Mouse (Mus musculus) telencephalon, adult 2 months (tissue): ENCODE results near the gene Serpinb9b.
"Not testable (repeated sequence)": the region's sequence is repeated elsewhere in the genome, so short reads cannot be mapped to it uniquely, and the experiment has no call there.

ENCODE experiments used
- DNase-seq: peaks from one replicate; pipeline ENCODE4 v3.0.0-alpha.2; 2011; ENCODE audit warnings: low read depth, low spot score

Gene Serpinb9b

DNA sequence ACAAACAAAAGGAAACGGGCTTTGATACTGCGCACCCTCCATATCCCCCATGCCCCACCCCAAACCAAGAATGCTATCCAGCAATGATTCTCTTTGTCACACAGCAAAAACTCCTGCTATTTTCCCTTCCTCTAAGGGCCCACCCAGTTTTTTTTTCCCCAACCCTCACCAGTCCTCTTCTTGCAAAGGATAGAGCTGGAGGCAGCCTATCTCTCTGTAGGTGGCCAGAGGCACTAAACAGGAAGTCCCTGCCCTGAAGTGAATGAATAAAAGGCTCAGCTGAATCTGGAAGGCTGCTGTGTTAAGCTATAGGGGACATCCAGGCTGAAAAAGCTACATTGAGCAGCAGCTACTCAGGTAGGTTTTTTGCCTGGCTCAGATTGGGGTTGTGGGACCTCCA lies at the start of gene Serpinb9b:
TSS of gene Serpinb9b (plus strand) at position 173 of the 400 bp plus-strand sequence.
- no peak for DNase-seq

DNA sequence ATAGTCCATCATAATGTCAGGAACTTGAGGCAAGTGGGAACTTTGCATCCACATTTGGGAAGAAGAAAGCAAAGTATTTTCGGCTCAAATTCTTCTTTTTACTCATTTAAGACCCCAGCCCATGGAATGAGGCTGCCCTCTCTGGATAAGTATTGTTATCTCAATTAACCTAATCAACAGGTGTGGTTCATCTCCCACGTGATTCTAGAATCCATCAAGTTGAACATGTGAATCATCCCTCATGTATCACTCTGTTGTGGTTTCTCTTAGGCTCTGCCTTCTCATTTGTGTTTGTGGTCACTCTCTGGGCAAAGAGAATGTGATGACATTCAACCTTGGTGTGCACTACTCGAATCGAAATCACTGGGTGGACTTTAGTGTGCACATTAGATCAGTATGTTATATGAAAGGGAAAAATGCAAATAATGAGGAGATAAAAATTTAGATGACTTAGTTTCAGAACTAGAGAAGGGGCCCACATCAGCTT lies 44.6 kb upstream of the Serpinb9b start:
- no peak for DNase-seq

DNA sequence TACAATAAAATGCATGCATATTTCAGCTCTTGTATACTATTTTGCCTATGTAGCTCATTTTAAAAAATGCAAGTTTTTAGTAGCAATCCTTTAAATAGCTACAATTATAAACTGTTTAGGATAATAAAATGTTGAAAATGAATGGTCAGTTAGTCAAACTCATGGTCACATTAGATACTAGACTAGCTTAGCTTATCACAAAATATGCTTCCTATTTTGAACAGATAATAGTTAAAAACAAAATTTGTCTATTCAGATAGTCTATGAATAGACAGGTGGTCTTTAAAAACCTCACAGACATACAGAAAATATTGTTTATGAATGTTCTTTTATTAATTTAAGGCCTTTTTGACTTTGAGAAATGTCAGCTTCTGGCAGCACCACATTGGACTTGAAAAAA lies 41.0 kb upstream of the Serpinb9b start:
- no peak for DNase-seq

DNA sequence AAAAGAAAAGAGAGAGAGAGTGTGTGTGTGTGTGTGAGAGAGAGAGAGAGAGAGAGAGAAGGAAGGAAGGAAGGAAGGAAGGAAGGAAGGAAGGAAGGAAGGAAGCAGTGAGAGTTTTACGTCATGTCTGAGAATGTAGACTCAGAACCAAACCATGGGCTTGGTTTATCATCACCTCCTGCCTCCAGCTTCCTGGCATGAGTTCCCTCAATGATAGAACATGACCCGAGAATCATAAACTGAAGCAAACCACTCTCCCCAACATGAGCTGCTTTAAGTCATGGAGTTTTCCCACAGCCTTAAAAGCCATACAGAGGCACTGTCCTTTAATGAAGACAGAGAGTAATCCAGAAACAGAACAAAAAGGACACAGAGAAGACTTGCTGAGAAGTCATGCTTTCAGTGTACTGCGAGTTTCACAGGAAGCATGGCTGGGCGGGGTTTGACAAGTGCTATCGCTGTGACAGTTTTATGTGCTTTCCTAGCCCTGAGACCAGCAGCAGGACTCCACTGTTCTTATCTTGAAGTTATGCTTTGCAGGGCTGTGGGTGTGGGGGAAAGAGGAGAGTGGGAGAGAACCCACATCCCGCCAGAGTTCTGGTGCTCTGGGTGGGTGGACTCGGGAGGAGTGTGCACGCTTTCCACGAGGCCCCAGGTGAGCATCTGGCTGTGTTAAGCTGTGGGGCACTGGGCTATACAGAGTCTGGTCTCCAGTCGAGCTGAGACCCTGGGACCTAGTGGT lies 33.9 kb upstream of the Serpinb9b start:
- DNase-seq = no peak

DNA sequence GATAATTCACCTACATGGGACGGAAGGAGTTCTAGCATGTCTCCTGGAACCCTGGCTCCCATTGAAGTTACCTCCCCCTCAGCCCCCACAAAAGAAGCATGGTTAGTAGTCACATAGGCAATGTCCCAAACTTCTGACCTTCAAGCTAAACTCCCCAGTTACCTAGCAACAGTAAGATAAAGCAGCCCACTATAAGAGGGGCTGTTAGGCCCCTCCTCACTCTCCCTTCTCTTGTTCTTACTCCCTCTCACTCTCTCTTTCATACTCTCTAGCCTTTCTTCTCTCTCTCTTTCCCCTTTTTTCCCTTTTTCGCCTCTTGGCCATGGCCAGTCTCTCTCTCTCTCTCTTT lies 33.3 kb upstream of the Serpinb9b start:
- no peak for DNase-seq

DNA sequence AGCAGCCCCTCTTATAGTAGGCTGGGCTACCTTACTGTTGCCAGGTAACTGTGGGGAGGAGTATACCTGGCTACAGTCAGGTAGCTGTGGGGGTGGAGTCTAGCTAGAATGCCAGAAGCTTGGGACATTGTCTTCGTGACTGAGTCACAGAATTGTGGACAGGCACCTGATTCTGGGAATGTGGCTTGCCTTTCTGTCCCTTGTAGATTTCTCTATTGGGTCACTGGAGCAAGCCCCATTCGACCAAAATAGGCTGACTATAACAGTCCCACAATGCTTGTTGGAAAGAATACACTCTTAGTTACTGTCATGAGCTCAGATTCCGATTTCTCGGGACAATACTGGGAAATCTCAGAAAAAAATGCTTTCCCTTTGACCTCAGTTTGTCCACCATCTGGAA lies 32.2 kb upstream of the Serpinb9b start:
- no peak for DNase-seq

DNA sequence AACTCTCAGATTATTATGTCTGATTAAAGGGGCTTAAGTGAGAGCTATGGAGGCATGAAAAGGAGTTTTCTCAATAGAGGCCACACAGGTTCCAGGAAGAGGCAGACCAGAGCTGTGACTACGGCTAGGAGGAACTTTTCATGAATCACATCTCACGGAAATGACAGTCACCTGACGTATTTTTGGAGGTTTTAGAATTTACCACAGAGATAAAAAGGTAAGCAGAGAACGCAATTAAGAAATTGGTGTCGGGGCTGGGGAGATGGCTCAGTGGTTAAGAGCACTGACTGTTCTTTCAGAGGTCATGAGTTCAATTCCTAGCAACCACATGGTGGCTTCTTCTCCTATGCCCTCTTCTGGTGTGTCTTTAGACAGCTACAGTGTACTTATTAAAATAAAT lies 25.9 kb upstream of the Serpinb9b start:
- no peak for DNase-seq

DNA sequence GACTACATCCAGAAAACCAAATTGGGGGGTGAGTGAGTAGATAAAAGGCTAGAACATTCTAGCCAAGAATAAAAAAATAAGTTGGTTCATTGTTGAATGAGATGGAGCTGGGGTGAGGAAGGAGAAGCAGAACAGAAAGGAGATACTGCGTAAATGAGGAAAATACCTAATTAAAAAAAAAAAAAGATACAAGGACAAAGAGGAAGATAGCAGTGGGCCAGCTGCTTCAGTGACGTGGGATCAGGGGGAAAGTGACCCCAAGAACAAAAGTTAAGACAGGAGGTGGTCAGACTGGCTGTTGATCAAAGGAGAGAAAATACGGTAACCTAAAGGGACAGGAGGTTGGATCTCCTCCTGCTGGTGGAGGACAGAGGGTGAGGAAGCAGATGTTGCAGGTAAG lies 24.3 kb upstream of the Serpinb9b start, which contains the start of gene Serpinb9:
TSS of gene Serpinb9 (plus strand) at position 301 of the 400 bp plus-strand sequence.
- DNase-seq = no peak

DNA sequence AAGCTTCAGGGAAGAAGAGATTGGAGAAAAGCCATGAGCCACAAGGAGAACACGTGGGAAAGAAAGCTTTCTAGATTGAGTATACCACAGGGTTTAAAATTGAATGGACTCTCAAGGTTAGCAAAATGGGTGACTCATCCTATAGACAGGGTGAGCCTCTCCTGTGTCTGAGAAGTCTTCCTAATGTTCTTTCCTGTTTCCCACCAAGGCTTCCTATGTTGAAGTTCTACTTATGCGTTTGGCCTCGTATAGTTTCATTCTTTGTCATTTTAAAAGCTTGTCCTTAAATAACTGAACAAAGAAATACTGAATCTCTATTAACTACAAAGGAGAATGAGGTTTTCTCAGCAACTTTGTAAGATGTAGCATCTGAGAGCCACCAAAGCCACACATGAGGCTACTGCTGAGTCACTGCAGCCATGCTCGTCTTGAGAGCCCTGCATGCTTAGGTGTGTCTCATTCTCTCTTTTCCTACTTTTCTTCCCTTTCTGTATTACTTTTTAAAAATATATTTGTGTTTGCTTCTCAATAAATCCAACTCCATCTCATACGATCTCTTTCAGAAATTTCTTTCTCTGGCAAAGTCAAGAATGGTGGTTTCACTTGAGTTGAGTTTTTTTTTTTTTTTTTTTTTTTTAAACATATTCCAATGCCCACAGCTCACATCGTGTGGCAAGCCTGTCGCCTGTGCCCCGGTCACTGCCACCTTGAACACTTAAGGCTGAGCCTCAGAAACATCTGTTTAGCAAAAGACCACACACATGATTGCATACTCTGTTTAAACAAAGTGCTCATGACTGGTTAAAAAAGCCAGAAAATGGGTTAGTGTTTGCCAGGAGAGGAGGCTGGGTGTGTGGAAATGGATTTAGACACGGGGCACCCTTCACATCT lies 23.4 kb upstream of the Serpinb9b start:
- no peak for DNase-seq

DNA sequence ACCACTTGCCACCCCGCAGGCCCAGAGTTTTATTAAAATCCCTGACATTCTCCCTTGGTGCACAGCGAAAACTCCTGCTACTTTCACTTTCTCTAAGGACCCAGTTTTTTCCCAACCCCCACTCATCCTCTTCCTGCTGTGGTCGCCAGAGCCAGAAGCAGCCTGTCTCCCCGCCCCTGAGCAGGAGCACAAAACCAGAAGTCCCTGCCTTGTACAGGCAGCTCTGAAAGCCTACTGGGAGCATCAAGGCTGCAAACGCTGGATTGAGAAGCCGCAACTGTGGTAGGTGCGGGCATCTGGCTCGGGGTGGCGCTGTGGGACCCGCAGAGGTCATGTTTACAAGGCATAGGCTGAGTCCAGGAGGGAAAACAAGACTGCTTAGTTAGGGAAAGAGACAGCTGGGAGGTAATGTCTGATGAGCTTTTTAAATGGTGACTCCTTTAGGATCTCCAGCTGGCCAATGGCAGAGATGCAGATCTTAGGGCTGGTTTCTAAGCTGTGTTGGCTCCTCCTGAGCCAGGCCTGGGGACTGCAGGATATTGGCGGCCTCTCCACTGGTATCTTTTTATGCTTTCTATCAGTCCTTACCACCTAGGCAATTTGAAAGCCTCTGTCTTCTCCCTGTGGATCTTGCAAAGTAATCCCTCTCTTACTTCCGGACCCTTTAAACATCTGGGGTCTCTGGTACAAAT lies 22.7 kb upstream of the Serpinb9b start:
- DNase-seq = peak; percentile 53

DNA sequence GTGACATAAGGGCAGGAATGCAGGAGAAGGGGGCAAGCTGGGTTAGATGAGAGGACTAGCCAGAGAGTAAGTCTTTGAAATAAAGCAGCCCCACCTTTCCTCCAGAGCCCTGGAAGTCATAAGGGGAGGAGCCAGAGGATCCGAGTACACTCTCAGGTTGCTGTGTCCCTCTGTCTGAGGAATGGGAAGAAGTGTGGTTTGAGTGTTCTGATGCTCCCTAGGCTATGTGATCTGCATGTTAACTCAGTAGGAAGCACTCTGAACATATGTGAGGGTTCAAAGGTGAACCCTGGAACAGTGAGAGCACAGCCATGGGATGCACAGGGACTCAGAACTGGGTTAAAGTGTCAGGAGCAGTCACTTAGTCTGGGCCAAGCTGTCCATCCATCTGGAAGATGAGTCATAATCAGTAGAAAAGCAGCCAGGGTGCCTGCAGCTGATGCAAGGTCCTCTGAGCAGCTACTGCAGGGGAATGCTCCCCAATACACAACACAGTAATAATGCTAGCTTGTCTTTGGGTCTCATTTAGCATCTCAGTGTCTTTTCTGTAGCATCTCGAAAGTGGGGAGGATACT lies 21.6 kb upstream of the Serpinb9b start:
- DNase-seq = no peak

DNA sequence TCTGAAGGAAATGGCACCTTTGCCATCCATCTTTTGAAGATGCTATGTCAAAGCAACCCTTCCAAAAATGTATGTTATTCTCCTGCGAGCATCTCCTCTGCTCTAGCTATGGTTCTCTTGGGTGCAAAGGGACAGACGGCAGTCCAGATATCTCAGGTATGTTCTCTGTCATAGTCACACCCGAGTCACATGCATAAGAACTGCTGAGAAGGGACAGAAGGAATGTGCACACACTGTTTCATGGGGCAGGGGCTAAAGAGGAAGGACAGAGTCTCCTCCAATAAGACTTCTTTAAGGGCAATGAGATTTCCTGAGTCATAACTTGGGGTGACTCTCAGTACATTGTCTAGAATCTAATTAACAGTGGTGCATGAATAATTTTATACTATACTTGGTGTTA lies 20.7 kb upstream of the Serpinb9b start:
- no peak for DNase-seq

DNA sequence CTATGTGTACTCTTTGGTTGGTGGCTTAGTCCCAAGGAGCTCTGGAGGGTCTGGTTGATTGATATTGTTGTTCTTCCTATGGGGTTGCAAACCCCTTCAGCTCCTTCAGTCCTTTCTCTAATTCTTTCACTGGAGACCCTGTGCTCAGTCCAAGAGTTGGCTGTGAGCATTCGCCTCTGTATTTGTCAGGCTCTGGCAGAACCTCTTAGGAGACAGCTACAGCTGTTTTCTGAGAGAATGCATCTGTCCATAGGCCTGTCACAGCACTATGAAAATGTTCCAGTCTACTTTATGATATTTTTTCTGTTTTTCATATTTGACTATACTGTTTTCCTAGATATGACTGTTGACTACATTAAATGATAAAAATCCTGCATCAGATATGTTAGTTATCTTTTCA lies 14.8 kb upstream of the Serpinb9b start:
- DNase-seq = no peak

DNA sequence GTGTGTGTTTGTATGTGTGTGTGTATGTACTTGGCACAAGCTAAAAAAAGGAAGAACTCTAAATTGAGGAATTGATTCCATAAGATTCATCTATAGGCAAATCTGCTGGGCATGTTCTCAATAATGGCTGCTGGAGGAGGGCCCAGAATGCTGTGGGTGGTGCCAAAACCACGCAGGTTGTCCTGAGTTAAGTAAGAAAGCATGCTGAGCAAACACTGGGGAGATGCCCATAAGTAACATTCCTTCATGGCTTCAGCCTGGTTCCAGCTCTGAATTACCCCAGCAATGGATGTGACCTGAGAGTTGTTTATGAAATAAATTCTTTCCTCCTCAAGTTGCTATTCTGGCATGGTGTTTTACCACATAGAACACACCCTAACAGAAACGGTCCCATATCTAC lies 13.9 kb upstream of the Serpinb9b start:
- DNase-seq = no peak

DNA sequence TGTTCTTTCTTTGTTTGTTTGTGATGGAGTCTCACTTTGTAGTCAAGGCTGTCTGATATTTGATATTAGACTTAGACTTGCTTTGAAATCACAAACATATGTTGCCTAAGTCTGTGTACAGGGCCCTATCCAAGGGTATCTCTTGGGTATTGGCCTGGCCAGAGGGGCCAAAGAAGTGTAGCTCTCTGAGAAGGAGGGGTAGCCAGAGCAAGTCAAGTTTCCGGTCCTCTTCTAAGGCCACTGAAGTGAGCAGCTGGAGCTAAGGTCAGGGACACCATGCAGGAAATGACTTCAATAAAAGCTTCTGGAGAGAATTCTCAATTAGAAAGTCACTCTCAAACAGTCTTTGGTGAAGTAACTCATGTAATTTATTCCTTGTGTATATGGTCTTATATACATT lies 4.8 kb upstream of the Serpinb9b start:
- DNase-seq = no peak

DNA sequence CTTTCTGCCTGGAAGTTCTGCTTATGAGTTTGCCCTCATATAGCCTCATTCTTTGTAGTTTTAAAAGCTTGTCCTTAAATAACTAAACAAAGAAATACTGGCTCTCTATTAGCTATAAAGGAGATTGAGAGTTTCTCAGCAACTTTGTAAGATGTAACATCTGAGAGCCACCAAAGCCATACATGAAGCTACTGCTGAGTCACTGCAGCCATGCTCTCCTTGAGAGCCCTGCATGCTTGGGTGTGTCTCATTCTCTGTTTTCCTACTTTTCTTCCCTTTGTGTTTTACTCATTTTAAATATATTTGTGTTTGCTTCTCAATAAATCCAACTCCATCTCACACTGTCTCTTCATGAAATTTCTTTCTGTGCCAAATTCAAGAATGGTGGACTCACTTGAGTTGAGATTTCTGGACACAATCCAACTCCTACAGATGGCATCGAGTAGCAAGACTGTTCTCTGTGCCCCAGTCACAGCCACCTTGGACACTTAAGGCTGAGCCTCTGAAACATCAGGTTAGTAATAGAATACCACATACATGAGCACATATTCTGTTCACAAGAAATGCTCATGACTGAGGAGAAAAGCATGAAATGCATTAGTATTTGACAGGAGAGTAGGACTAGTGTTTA lies 674 bp upstream of the Serpinb9b start:
- no peak for DNase-seq

DNA sequence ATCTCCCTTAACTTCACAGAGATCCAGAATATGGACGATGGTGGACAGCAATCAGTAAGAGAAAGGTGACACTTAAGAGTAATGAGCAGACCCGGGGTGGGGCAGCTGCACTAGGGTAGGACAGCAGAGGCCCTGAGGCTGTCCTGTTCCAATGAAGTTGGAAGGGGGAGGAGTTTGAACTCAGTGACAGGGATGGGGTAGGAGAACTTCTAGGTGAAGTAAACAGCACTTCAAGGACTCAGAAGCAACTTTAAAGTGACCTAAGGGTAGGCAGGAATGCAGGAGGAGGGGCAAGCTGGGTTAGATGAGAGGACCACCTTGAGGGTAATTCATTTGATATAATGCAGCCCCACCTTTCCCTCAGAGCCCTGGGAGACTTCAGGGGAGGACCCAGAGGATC lies 930 bp downstream of the Serpinb9b start:
- no peak for DNase-seq

DNA sequence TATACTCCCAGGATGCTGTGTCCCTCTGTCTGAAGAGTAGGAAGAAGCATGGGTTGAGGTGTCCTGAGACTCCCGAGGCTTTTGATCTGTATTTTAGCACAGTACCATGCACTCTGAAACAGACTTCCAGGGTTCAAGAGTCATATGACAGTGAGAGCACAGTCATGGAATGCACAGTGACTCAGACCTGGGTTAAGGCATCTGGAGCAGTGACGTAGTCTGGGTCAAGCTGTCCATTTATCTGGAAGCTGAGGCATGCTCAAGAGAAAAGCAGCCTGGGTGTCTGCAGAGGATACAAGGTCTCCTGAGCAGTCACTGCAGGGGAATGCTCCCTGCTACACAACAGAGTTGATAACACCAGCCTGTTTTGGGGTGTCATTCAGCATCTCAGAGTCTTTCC lies 1.3 kb downstream of the Serpinb9b start:
- DNase-seq = no peak

DNA sequence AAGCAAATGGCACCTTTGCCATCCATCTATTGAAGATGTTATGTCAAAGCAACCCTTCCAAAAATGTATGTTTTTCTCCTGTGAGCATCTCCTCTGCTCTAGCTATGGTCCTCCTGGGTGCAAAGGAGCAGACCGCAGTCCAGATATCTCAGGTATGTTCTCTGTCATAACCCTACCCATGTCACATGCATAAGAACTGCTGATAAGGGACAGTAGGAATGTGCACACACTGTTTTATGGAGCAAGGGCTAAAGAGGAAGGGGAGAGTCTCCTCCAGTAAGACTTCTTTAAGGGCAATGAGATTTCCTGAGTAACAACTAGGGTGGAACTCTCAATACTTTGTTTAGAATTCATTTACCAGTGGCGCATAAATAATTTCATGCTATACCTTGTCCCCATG lies 2.3 kb downstream of the Serpinb9b start:
- not testable (repeated sequence) for DNase-seq

DNA sequence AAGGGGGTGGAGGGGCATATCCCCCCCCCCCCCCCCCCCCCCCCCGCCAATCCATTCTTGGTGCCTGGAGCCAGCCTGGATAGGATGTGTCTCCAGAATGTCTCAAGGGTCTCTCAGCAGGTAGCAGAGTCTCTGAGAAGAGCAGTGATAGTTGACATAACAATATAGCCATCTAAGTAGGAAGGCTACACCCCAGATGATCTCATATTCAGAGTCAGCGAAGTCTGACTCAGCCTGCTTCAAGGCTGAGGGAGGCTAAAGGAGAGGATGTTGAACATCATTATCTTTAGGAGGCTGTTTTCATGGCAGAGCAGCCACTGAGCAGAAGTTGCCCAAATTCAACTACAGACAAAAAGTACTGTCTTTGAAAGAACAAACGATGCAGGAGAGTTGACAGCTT lies 3.1 kb downstream of the Serpinb9b start:
- DNase-seq = no peak

DNA sequence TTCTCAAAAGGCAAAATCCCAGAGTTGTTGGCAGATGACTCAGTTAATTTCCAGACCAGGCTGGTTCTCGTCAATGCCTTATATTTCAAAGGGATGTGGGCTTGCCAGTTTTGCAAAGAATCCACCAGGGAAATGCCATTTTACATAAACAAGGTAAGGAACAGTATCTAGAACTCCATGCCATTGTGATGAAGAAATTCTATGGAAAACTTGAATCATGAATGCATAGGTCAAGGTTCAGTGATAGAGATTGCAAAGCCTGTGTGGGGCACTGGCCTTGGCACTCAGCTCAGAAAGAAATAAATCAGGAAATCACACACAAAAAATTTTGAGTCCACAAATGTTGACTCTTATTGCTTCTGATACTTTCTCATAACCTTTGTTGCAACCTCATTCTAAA lies 8.3 kb downstream of the Serpinb9b start:
- DNase-seq = no peak
